Mouse (Mus musculus) liver, embryonic 14.5 days (tissue): ENCODE results near the gene 2310022A10Rik. TPM values are rescaled to one million over a fixed set of nuclear protein-coding genes. Genes with fewer than 3 reads are reported as not detected.

Source experiments
- ATAC-seq: fragments of 200-750 bp; cut with Nextera tagmentation; 2 replicates; pipeline ENCODE4 v1.8.0; 2017; ENCODE audit warnings: moderate number of reproducible peaks, mild to moderate bottlenecking, moderate library complexity; ENCODE audit not compliant: insufficient read depth
- DNase-seq, 3 experiments: peaks; one replicate each; pipeline ENCODE4 v3.0.0-alpha.2; 2012 to 2013; ENCODE audit warnings: low read depth in 3 of 3, low spot score in 3 of 3
- H3K27ac ChIP-seq: fragments of 300-500 bp; sonication (generic); 2 replicates; pipeline ENCODE4 v1.5.1; 2014; ENCODE audit warnings: moderate library complexity, mild to moderate bottlenecking, control low read depth, inconsistent platforms
- H3K27me3 ChIP-seq: fragments of 300-500 bp; sonication (generic); 2 replicates; pipeline ENCODE4 v1.6.1; 2014; ENCODE audit warnings: mild to moderate bottlenecking, low read length, moderate library complexity; ENCODE audit not compliant: control insufficient read depth, insufficient read depth
- H3K36me3 ChIP-seq: fragments of 300-500 bp; sonication (generic); replicated peaks from 2 replicates; pipeline ENCODE4 v1.6.1; 2014; ENCODE audit warnings: low read depth; ENCODE audit not compliant: control insufficient read depth, insufficient read depth
- H3K4me1 ChIP-seq, 2 experiments: fragments of 200-500 bp in 1 of 2; fragments of 300-500 bp in 1 of 2; sonication (generic) in 1 of 2; replicated peaks; 2 replicates each; pipeline ENCODE4 v1.6.1; 2012 to 2014; ENCODE audit warnings: antibody characterized with exemption in 1 of 2, inconsistent platforms in 1 of 2, low read length in 1 of 2; ENCODE audit not compliant: control insufficient read depth in 2 of 2, insufficient read depth in 2 of 2
- H3K4me2 ChIP-seq: fragments of 300-500 bp; sonication (generic); 2 replicates; pipeline ENCODE4 v1.6.1; 2014; ENCODE audit warnings: low read depth, mild to moderate bottlenecking, control low read depth, moderate library complexity
- H3K4me3 ChIP-seq, 2 experiments: fragments of 200-500 bp in 1 of 2; fragments of 300-500 bp in 1 of 2; sonication (generic) in 1 of 2; 2 replicates each; pipeline ENCODE4 v1.5.1; 2012 to 2014; ENCODE audit warnings: low read depth in 2 of 2, low read length in 2 of 2, mild to moderate bottlenecking in 2 of 2, control low read depth in 1 of 2, inconsistent platforms in 1 of 2, moderate library complexity in 1 of 2; ENCODE audit not compliant: insufficient read depth in 1 of 2
- H3K9ac ChIP-seq: fragments of 300-500 bp; sonication (generic); replicated peaks from 2 replicates; pipeline ENCODE4 v1.6.1; 2014; ENCODE audit warnings: mild to moderate bottlenecking, control low read depth, moderate library complexity
- H3K9me3 ChIP-seq: fragments of 300-500 bp; sonication (generic); 2 replicates; pipeline ENCODE4 v1.6.1; 2016; ENCODE audit warnings: low read length, mixed read lengths; ENCODE audit not compliant: control insufficient read depth
- CTCF ChIP-seq: IDR thresholded peaks from 2 replicates; pipeline ENCODE4 v1.5.1; 2016; ENCODE audit warnings: antibody characterized with exemption, low read depth, control low read depth
- EP300 ChIP-seq: IDR thresholded peaks from 2 replicates; pipeline ENCODE4 v1.6.1; 2016; ENCODE audit warnings: antibody characterized with exemption, low read depth
- WGBS: fragments of 180-500 bp; shearing (Covaris S2); extraction: QIAGEN DNeasy Blood & Tissue Kit; methylation state at CpG from one replicate; pipeline ENCODE4 v1.1.7; 2014; ENCODE audit not compliant: insufficient replicate concordance; 5-methylcytosine and 5-hydroxymethylcytosine counted together
- polyA plus RNA-seq, 2 experiments: library from polyadenylated mRNA; depleted of rRNA in 1 of 2; stranded (reverse) in 1 of 2; unstranded in 1 of 2; fragments of >200 nt; fragmentation: Nextera tagmentation in 1 of 2; extraction: Ambion mirVana in 1 of 2; gene quantifications; 2 replicates each; pipeline versions ENCODE4 v1.2.1 to v1.2.3; 2012 to 2014

2310022A10Rik gene
- polyA plus RNA-seq, 2 experiments: 12.7 to 13.8 TPM

DNA sequence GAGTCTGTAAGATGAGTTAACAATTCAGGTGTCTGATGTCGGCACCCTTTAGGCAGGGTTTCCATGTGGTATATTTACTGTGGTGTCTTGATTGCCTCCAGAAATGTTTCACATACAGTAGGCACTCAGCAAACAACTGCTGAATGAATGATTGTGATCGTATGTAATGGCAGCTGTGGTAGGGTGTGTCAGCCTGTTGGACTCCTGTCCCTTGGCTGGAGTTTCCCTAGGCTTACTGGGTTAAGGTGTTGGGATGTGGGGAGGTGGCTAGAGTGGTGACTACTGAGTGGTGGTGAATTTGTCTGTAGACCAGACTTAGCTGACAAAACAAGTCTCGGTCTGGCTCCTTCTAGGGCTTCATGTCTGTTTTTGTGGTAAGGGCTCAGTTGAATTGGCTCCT is 57.3 kb downstream of the 2310022A10Rik start:
- TF ChIP-seq EP300: no peak
- TF ChIP-seq CTCF: no peak
- Histone ChIP-seq H3K4me1 (peaks cover 0 to 3% of the 10 kb centered on the region in 2 experiments; a peak in 2 of 4 replicates), H3K9ac (no peak overlapping the region), H3K27ac (no peak overlapping the region), H3K27me3 (no peaks in the 10 kb centered on the region), H3K4me3 (no peak overlapping the region), H3K9me3 (no peaks in the 10 kb centered on the region), H3K4me2 (no peak overlapping the region), H3K36me3 (peaks cover 11% of the 10 kb centered on the region)
- WGBS: 85% methylated on average over 3 of the region's 3 CpGs
- ATAC-seq (no peak), DNase-seq (no peak)

DNA sequence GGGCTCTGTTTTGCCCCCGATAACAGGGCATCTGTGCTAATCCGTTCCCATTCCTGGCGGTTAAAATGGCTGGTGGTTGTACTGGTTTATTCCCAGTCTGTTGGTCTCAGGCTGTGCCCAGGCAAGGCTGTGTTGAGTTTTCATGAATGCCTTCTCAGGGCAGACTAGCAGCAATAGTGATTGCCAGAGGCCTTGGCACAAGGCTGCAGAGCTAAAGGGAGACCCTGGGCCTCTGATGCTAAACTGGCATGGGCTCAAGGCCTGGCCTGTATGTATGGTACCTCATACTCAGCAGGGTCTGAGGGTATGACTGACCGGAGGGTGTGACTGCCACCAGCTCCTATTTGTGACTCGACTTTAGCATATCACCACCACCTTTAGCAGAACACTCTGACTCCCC is 57.8 kb downstream of the 2310022A10Rik start:
- Histone ChIP-seq H3K4me1 (peaks cover 0 to 2% of the 10 kb centered on the region in 2 experiments; a peak in 2 of 4 replicates), H3K27ac (no peak overlapping the region), H3K27me3 (no peaks in the 10 kb centered on the region), H3K36me3 (peaks cover 11% of the 10 kb centered on the region), H3K9me3 (no peaks in the 10 kb centered on the region), H3K9ac (no peak overlapping the region), H3K4me3 (no peak overlapping the region), H3K4me2 (no peak overlapping the region)
- WGBS: 87% methylated on average over 5 of the region's 5 CpGs
- ATAC-seq (no peak), DNase-seq (no peak)
- TF ChIP-seq EP300 (no peak), CTCF (no peak)

DNA sequence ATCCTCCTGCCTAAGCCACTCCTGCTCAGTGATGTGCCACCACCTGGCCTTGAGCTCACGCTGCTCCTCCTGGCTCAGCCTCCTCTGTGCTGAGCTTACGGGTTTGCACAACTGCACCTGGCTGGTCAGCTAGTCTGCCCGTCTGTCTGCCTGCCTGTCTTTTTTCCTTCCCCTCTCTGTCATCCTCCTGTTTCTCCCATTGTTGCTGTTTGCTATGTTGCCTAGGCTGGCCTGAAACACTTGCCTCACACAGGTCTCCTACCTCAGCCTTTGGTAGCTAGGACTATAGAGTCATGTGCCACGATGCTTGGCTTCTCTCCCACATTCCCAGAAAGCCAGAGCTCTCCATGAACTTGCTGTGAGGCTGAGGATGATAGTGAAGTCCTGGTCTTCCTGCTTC is 59.9 kb downstream of the 2310022A10Rik start:
- H3K27ac ChIP-seq: no peak overlapping the region
- DNase-seq: no peak
- no peaks in the 10 kb centered on the region for H3K9me3 ChIP-seq
- no peak overlapping the region for H3K9ac ChIP-seq
- no peaks in the 10 kb centered on the region; a peak in 1 of 4 replicates for H3K4me1 ChIP-seq
- H3K27me3 ChIP-seq: no peaks in the 10 kb centered on the region
- ATAC-seq: no peak
- H3K4me3 ChIP-seq: no peak overlapping the region
- TF ChIP-seq EP300: no peak
- TF ChIP-seq CTCF: no peak
- no peak overlapping the region for H3K4me2 ChIP-seq
- peaks cover 17% of the 10 kb centered on the region for H3K36me3 ChIP-seq
- WGBS: 63% methylated on average over 4 of the region's 4 CpGs

DNA sequence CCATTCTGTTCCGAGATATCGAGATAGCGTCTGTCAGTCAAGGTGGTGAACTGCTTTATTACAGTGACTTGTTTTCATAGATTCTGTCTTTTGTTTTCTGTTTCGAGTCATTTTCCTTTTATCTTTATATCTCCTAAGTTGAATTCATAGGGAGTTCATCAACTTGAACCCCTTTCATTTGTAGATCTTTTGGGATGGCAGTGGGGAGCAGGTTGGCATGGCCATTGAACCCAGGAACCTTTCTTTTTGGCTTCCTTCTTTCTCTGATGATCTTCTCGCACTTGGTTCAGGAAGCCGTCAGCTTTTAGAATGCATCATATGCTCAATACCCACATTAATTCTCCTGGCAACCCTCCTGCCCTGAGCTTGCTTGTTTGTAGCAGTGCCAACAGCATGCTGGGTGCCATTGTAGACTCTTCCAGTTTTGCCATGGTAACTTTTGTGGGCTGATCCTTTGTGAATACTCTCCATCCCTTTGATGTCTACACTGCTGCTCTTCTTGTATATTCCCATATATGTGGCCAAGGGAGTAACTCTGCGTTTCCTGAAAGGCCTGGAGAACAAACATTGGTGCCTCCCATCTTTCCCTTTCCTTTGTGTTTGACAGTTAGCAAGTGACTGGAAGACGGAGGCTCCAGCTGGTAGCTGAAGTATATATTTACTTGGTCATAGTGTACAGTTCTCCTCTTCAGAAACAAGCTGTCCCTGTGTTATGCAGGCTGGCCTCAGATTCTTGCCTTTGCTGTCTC is 60.9 kb downstream of the 2310022A10Rik start:
- H3K9ac ChIP-seq: no peak overlapping the region
- H3K27ac ChIP-seq: no peak overlapping the region
- no peaks in the 10 kb centered on the region; a peak in 1 of 4 replicates for H3K4me1 ChIP-seq
- H3K27me3 ChIP-seq: no peaks in the 10 kb centered on the region
- ATAC-seq: no peak
- WGBS: 77% methylated on average over 8 of the region's 8 CpGs
- H3K4me2 ChIP-seq: no peak overlapping the region
- no peak for DNase-seq
- H3K36me3 ChIP-seq: peaks cover 20% of the 10 kb centered on the region
- TF ChIP-seq CTCF (no peak), EP300 (no peak)
- H3K4me3 ChIP-seq: no peak overlapping the region
- H3K9me3 ChIP-seq: no peaks in the 10 kb centered on the region

DNA sequence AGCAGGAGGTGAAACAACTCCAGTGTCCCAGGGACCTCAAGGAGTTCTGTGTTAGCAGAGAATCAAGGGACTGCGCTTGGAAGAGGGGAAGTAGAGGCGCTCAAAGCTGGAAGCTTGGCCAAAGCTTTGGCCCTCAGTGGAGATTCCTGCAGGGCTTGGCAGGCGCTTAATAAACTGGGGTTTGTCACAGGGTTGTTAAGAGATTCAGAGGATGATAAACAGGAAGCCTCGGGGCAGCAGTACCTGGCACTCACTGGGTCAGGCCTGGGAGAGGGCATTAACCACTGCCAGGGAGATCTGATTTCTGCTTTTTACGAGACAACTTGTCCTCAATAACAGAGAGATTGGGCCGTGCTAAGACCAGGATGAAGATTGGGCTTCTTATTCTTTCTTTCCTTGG is 68.0 kb downstream of the 2310022A10Rik start:
- TF ChIP-seq CTCF (no peak), EP300 (no peak)
- DNase-seq (no peak), ATAC-seq (no peak)
- H3K9me3 ChIP-seq: no peaks in the 10 kb centered on the region
- no peak overlapping the region for H3K9ac ChIP-seq
- no peaks in the 10 kb centered on the region for H3K4me1 ChIP-seq
- no peak overlapping the region for H3K4me3 ChIP-seq
- WGBS: 75% methylated on average over 6 of the region's 6 CpGs
- no peak overlapping the region for H3K4me2 ChIP-seq
- peaks cover 37% of the 10 kb centered on the region for H3K36me3 ChIP-seq
- H3K27me3 ChIP-seq: no peaks in the 10 kb centered on the region
- no peak overlapping the region for H3K27ac ChIP-seq
